Mouse (Mus musculus) testis, adult 2 months (tissue): ENCODE results near the gene Atp5d. TPM values are rescaled to one million over a fixed set of nuclear protein-coding genes. Genes with fewer than 3 reads are reported as not detected.
A peak's percentile ranks its signal among the peaks of the same experiment; 100 is the strongest.

Experiments
- H3K27ac ChIP-seq: fragments of 200-500 bp; 2 replicates; pipeline ENCODE4 v1.5.1; 2012; ENCODE audit warnings: low read depth, low read length; ENCODE audit not compliant: control insufficient read depth, insufficient read depth
- H3K27me3 ChIP-seq: fragments of 200-500 bp; 2 replicates; pipeline ENCODE4 v1.6.1; 2012; ENCODE audit warnings: mild to moderate bottlenecking, low read length, moderate library complexity; ENCODE audit not compliant: control insufficient read depth, insufficient read depth
- H3K36me3 ChIP-seq: fragments of 200-500 bp; 2 replicates; pipeline ENCODE4 v1.6.1; 2012; ENCODE audit warnings: mild to moderate bottlenecking, low read length; ENCODE audit not compliant: control insufficient read depth, insufficient read depth
- H3K4me1 ChIP-seq: fragments of 200-500 bp; 2 replicates; pipeline ENCODE4 v1.6.1; 2012; ENCODE audit warnings: low read length; ENCODE audit not compliant: control insufficient read depth, insufficient read depth
- H3K4me3 ChIP-seq: fragments of 200-500 bp; 2 replicates; pipeline ENCODE4 v1.5.1; 2012; ENCODE audit warnings: low read depth, mild to moderate bottlenecking, low read length, moderate library complexity, mixed read lengths; ENCODE audit not compliant: control insufficient read depth
- CTCF ChIP-seq: fragments of 200-500 bp; IDR thresholded peaks from 2 replicates; pipeline ENCODE4 v1.5.1; 2012; ENCODE audit warnings: low read depth, mild to moderate bottlenecking, inconsistent platforms, low read length, moderate library complexity; ENCODE audit not compliant: control insufficient read depth, insufficient read depth, insufficient replicate concordance
- POLR2A ChIP-seq: fragments of 200-500 bp; IDR thresholded peaks from 2 replicates; pipeline ENCODE4 v1.6.1; 2012; ENCODE audit warnings: low read depth, mild to moderate bottlenecking, inconsistent platforms, low read length, moderate library complexity; ENCODE audit not compliant: control insufficient read depth
- polyA plus RNA-seq: library from polyadenylated mRNA; depleted of rRNA; stranded (reverse); fragments of >200 nt; gene quantifications from 2 replicates; pipeline ENCODE4 v1.2.3, GENCODE M21; 2012

Atp5d gene
- polyA plus RNA-seq, 1 experiment = 241 TPM

- H3K36me3 ChIP-seq = no peaks in the 10 kb centered on the region; the same call in none of the 2 replicates
- H3K27me3 ChIP-seq = no peaks in the 10 kb centered on the region
- H3K4me1 ChIP-seq = peaks cover 23% of the 10 kb centered on the region
- peak overlapping the region; percentile 79 for H3K4me3 ChIP-seq
- H3K27ac ChIP-seq = no peak overlapping the region
- no peak for TF ChIP-seq POLR2A
Observed at GRCm38 (mm10) chr10:80117736-80118135, 20.7 kb upstream of the Atp5d start.

GRCm38 (mm10) chr10:80118552-80118951 lies 19.9 kb upstream of the Atp5d start:
- H3K27ac ChIP-seq = no peak overlapping the region
- no peaks in the 10 kb centered on the region; the same call in none of the 2 replicates for H3K36me3 ChIP-seq
- no peaks in the 10 kb centered on the region for H3K27me3 ChIP-seq
- H3K4me3 ChIP-seq = no peak overlapping the region; the same call in 1 of the 2 replicates
- TF ChIP-seq CTCF (no peak), POLR2A (no peak)
- peaks cover 22% of the 10 kb centered on the region for H3K4me1 ChIP-seq

GRCm38 (mm10) chr10:80120146-80120545 lies 18.3 kb upstream of the Atp5d start:
- Histone ChIP-seq H3K4me3 (no peak overlapping the region), H3K27ac (no peak overlapping the region), H3K27me3 (no peaks in the 10 kb centered on the region), H3K4me1 (peaks cover 17% of the 10 kb centered on the region), H3K36me3 (no peaks in the 10 kb centered on the region; the same call in none of the 2 replicates)
- TF ChIP-seq CTCF (no peak), POLR2A (no peak)

GRCm38 (mm10) chr10:80121639-80122038 lies 16.8 kb upstream of the Atp5d start:
- no peak overlapping the region for H3K27ac ChIP-seq
- H3K4me3 ChIP-seq = no peak overlapping the region
- H3K36me3 ChIP-seq = no peaks in the 10 kb centered on the region; the same call in none of the 2 replicates
- peaks cover 16% of the 10 kb centered on the region for H3K4me1 ChIP-seq
- H3K27me3 ChIP-seq = no peaks in the 10 kb centered on the region
- no peak for TF ChIP-seq POLR2A
- TF ChIP-seq CTCF = no peak

- no peaks in the 10 kb centered on the region; the same call in none of the 2 replicates for H3K36me3 ChIP-seq
Observed at GRCm38 (mm10) chr10:80123932-80124562, 14.4 kb upstream of the Atp5d start.

GRCm38 (mm10) chr10:80127920-80128319 lies 10.5 kb upstream of the Atp5d start:
- Histone ChIP-seq H3K27me3 (no peaks in the 10 kb centered on the region), H3K4me1 (peaks cover 3% of the 10 kb centered on the region; the same call in 1 of the 2 replicates), H3K4me3 (no peak overlapping the region), H3K36me3 (no peaks in the 10 kb centered on the region; the same call in 1 of the 2 replicates), H3K27ac (no peak overlapping the region)
- TF ChIP-seq POLR2A (no peak), CTCF (no peak)

More at GRCm38 (mm10) chr10:80123932-80124562, 14.4 kb upstream of the Atp5d start:
- Histone ChIP-seq H3K4me1 (0 out of 2 replicates have a peak, but pooled peaks cover 2% of the 10 kb centered on the region), H3K27me3 (no peaks in the 10 kb centered on the region), H3K4me3 (no peak overlapping the region), H3K27ac (no peak overlapping the region)
- no peak for TF ChIP-seq POLR2A
- TF ChIP-seq CTCF = no peak

- H3K4me3 ChIP-seq = no peak overlapping the region
- H3K27ac ChIP-seq = no peak overlapping the region
- no peaks in the 10 kb centered on the region for H3K27me3 ChIP-seq
- peaks cover 3% of the 10 kb centered on the region; the same call in 1 of the 2 replicates for H3K4me1 ChIP-seq
- no peaks in the 10 kb centered on the region; the same call in 1 of the 2 replicates for H3K36me3 ChIP-seq
- TF ChIP-seq CTCF (no peak), POLR2A (no peak)
Observed at GRCm38 (mm10) chr10:80129846-80130245, 8.6 kb upstream of the Atp5d start.
